ENCODE assay signal across 8 mouse cellular contexts in the genomic region with DNA sequence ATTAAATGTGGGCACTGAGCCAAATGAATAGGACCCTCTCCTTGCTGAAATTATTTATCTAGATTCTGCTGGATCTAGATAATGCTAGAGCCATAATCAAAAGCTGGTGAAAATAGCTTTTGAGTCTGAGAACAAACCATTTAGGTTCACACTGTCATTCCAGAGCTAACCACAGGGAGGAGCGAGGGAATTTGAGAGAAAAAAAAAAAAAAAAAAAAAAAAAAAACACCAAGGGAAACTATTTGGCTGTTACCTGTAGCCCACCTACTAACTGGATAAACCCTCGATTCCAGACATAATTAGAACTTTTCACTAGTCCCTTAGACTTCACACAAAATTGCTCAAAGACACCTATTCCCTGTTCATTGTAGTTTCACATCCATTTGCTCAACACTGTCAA. TPM values are rescaled to one million over a fixed set of nuclear protein-coding genes. Genes with fewer than 3 reads are reported as not detected.
DNase-seq lines count a peak whose midpoint lies in the region; ATAC-seq lines count a peak whose summit lies in the region.

No protein-coding gene starts in this region.

- ATAC-seq in heart, embryonic 14.5 days (ENCODE audit: insufficient number of reproducible peaks, insufficient read depth, low FRiP score, low read depth), result no peak
- ATAC-seq in forebrain, embryonic 15.5 days (replicated peaks), result no peak
- no peak for ATAC-seq in liver, embryonic 13.5 days (ENCODE audit: low read depth)

- no peaks in the 10 kb centered on the region for H3K27me3 ChIP-seq in heart, embryonic 14.5 days (ENCODE audit: control insufficient read depth, insufficient read depth, low read length)
- H3K27me3 ChIP-seq in forebrain, embryonic 15.5 days, result no peaks in the 10 kb centered on the region
- no peaks in the 10 kb centered on the region for H3K27me3 ChIP-seq in liver, embryonic 13.5 days

- 4% methylated on average over 2 of the region's 2 CpGs for WGBS in heart, embryonic 14.5 days
- WGBS in forebrain, embryonic 15.5 days, result 2% methylated on average over 2 of the region's 2 CpGs
- WGBS in liver, embryonic 13.5 days (ENCODE audit: insufficient replicate concordance), result 2% methylated on average over 2 of the region's 2 CpGs

- H3K4me2 ChIP-seq in heart, embryonic 14.5 days (ENCODE audit: low read length), result peak overlapping the region; percentile 84
- H3K4me2 ChIP-seq in forebrain, embryonic 15.5 days (replicated peaks), result peak overlapping the region; percentile 84
- H3K4me2 ChIP-seq in liver, embryonic 13.5 days, result peak overlapping the region; percentile 92

- intact Hi-C loops in heart, postnatal 36 days (cut with DNase I), result no loop called here

- H3K4me3 ChIP-seq in heart, embryonic 14.5 days (ENCODE audit: control insufficient read depth in 1 of 2, insufficient read depth in 1 of 2, low read depth in 1 of 2, low read length in 2 of 2), result peak overlapping the region in 1 of 2 experiments; percentile 93; a peak in 2 of 4 replicates
- H3K4me3 ChIP-seq in forebrain, embryonic 15.5 days, result peak overlapping the region; percentile 89
- H3K4me3 ChIP-seq in liver, embryonic 13.5 days (replicated peaks), result peak overlapping the region; percentile 99

- peak overlapping the region; percentile 88 for H3K9ac ChIP-seq in heart, embryonic 14.5 days (ENCODE audit: low read length)
- 0 out of 2 replicates have a peak overlapping the region, but pooled peaks have one; percentile 24 for H3K9ac ChIP-seq in forebrain, embryonic 15.5 days (replicated peaks)
- H3K9ac ChIP-seq in liver, embryonic 13.5 days, result peak overlapping the region; percentile 99

- no peaks in the 10 kb centered on the region for H3K36me3 ChIP-seq in heart, embryonic 14.5 days (ENCODE audit: control insufficient read depth, insufficient read depth, low read length)
- no peaks in the 10 kb centered on the region for H3K36me3 ChIP-seq in forebrain, embryonic 15.5 days
- H3K36me3 ChIP-seq in liver, embryonic 13.5 days, result peaks cover 14% of the 10 kb centered on the region

- no peak for DNase-seq in heart, postnatal 36 days
- DNase-seq in NIH3T3 (ENCODE audit: low read depth), result peak; percentile 70
- DNase-seq in liver, embryonic 13.5 days, result no peak
- no peak for DNase-seq in frontal cortex, adult 2 months (ENCODE audit: extremely low spot score in 1 of 2, low spot score in 1 of 2)
- DNase-seq in frontal cortex, postnatal 14 days (ENCODE audit: low spot score in 2 of 2), result no peak
- DNase-seq in ovary, postnatal 14 days (ENCODE audit: low spot score), result no peak

- H3K4me1 ChIP-seq in heart, embryonic 14.5 days (ENCODE audit: control insufficient read depth in 2 of 2, insufficient read depth in 2 of 2, low read length in 2 of 2), result peaks cover 5 to 21% of the 10 kb centered on the region in 2 experiments; a peak in 3 of 4 replicates
- peaks cover 21% of the 10 kb centered on the region for H3K4me1 ChIP-seq in forebrain, embryonic 15.5 days
- peaks cover 59% of the 10 kb centered on the region for H3K4me1 ChIP-seq in liver, embryonic 13.5 days (replicated peaks)

- H3K9me3 ChIP-seq in heart, embryonic 14.5 days (ENCODE audit: control insufficient read depth, low read length), result no peaks in the 10 kb centered on the region
- H3K9me3 ChIP-seq in forebrain, embryonic 15.5 days, result no peaks in the 10 kb centered on the region
- no peaks in the 10 kb centered on the region for H3K9me3 ChIP-seq in liver, embryonic 13.5 days (replicated peaks)

- H3K27ac ChIP-seq in heart, embryonic 14.5 days (replicated peaks in 1 of 2; ENCODE audit: control insufficient read depth in 1 of 2, insufficient read depth in 1 of 2, low read depth in 2 of 2, low read length in 2 of 2), result peak overlapping the region in 1 of 2 experiments; percentile 6; a peak in 1 of 4 replicates
- H3K27ac ChIP-seq in forebrain, embryonic 15.5 days (replicated peaks), result no peak overlapping the region
- H3K27ac ChIP-seq in liver, embryonic 13.5 days, result peak overlapping the region; percentile 97

RNA-seq across cellular contexts. Expression of gene Ppm1g, which starts 1.4 kb away (rescaled TPM):
- polyA plus RNA-seq in heart, embryonic 14.5 days (2014; fragmentation: Nextera tagmentation; extraction: Ambion mirVana), result 85.4 and 91.1 TPM in 2 replicates
- 10 to 100 TPM; 50.3 to 58.7 TPM for total RNA-seq in heart, postnatal 36 days (2021)
- 170 TPM in 2 replicates for polyA plus RNA-seq in forebrain, embryonic 15.5 days (2015; fragmentation: Nextera tagmentation; extraction: Ambion mirVana)
- 169 and 174 TPM in 2 replicates for polyA plus RNA-seq in liver, embryonic 13.5 days (2015; fragmentation: Nextera tagmentation; extraction: Ambion mirVana)
- 90.8 and 98.9 TPM in 2 replicates for polyA plus RNA-seq in frontal cortex, adult 2 months (2012; rRNA removed)

RNA-seq across cellular contexts. Expression of gene Zfp513, which starts 17.0 kb away (rescaled TPM):
- 3.3 and 4.3 TPM in 2 replicates for polyA plus RNA-seq in heart, embryonic 14.5 days (2014; fragmentation: Nextera tagmentation; extraction: Ambion mirVana)
- total RNA-seq in heart, postnatal 36 days (2021), result 10 to 100 TPM in 1 of 2 experiments, 1 to 10 TPM in 1; 7.9 to 10.3 TPM
- 16.3 and 17.7 TPM in 2 replicates for polyA plus RNA-seq in forebrain, embryonic 15.5 days (2015; fragmentation: Nextera tagmentation; extraction: Ambion mirVana)
- polyA plus RNA-seq in liver, embryonic 13.5 days (2015; fragmentation: Nextera tagmentation; extraction: Ambion mirVana), result 2.3 and 2.6 TPM in 2 replicates
- 44.6 and 47.2 TPM in 2 replicates for polyA plus RNA-seq in frontal cortex, adult 2 months (2012; rRNA removed)

RNA-seq across cellular contexts. Expression of gene Nrbp1, which starts 21.6 kb away (rescaled TPM):
- 124 and 125 TPM in 2 replicates for polyA plus RNA-seq in heart, embryonic 14.5 days (2014; fragmentation: Nextera tagmentation; extraction: Ambion mirVana)
- total RNA-seq in heart, postnatal 36 days (2021), result 10 to 100 TPM; 85.4 to 88.1 TPM
- 156 and 157 TPM in 2 replicates for polyA plus RNA-seq in forebrain, embryonic 15.5 days (2015; fragmentation: Nextera tagmentation; extraction: Ambion mirVana)
- polyA plus RNA-seq in liver, embryonic 13.5 days (2015; fragmentation: Nextera tagmentation; extraction: Ambion mirVana), result 47.7 and 54.7 TPM in 2 replicates
- 99.9 and 116 TPM in 2 replicates for polyA plus RNA-seq in frontal cortex, adult 2 months (2012; rRNA removed)

RNA-seq across cellular contexts. Expression of gene Gm9970, which starts 22.0 kb away (rescaled TPM):
- polyA plus RNA-seq in heart, embryonic 14.5 days (2014; fragmentation: Nextera tagmentation; extraction: Ambion mirVana), result 0.41 and 1.1 TPM in 2 replicates
- total RNA-seq in heart, postnatal 36 days (2021), result not detected
- polyA plus RNA-seq in forebrain, embryonic 15.5 days (2015; fragmentation: Nextera tagmentation; extraction: Ambion mirVana), result 0.34 TPM in 1 of 2 replicates, not detected in the other
- not detected in 2 replicates for polyA plus RNA-seq in liver, embryonic 13.5 days (2015; fragmentation: Nextera tagmentation; extraction: Ambion mirVana)
- not detected in 2 replicates for polyA plus RNA-seq in frontal cortex, adult 2 months (2012; rRNA removed)

RNA-seq across cellular contexts. Expression of gene Eif2b4, which starts 25.8 kb away (rescaled TPM):
- 50.7 and 52.5 TPM in 2 replicates for polyA plus RNA-seq in heart, embryonic 14.5 days (2014; fragmentation: Nextera tagmentation; extraction: Ambion mirVana)
- total RNA-seq in heart, postnatal 36 days (2021), result 10 to 100 TPM; 49.7 to 55.9 TPM
- polyA plus RNA-seq in forebrain, embryonic 15.5 days (2015; fragmentation: Nextera tagmentation; extraction: Ambion mirVana), result 78.8 and 87.0 TPM in 2 replicates
- 57.1 and 64.0 TPM in 2 replicates for polyA plus RNA-seq in liver, embryonic 13.5 days (2015; fragmentation: Nextera tagmentation; extraction: Ambion mirVana)
- 50.6 and 63.3 TPM in 2 replicates for polyA plus RNA-seq in frontal cortex, adult 2 months (2012; rRNA removed)

Comparison
In these comparisons a context has a peak if more than half of its experiments do, and no peak if none do; other contexts are left out.
1. H3K9ac ChIP-seq: peak in every context shown above with its lines; median percentile 99 in liver, embryonic 13.5 days; 88 in heart, embryonic 14.5 days; 24 in forebrain, embryonic 15.5 days.